Mouse (Mus musculus): ENCODE measurements around the gene Rnf224.
A peak's percentile ranks its signal among the peaks of the same experiment; 100 is the strongest.

DNA sequence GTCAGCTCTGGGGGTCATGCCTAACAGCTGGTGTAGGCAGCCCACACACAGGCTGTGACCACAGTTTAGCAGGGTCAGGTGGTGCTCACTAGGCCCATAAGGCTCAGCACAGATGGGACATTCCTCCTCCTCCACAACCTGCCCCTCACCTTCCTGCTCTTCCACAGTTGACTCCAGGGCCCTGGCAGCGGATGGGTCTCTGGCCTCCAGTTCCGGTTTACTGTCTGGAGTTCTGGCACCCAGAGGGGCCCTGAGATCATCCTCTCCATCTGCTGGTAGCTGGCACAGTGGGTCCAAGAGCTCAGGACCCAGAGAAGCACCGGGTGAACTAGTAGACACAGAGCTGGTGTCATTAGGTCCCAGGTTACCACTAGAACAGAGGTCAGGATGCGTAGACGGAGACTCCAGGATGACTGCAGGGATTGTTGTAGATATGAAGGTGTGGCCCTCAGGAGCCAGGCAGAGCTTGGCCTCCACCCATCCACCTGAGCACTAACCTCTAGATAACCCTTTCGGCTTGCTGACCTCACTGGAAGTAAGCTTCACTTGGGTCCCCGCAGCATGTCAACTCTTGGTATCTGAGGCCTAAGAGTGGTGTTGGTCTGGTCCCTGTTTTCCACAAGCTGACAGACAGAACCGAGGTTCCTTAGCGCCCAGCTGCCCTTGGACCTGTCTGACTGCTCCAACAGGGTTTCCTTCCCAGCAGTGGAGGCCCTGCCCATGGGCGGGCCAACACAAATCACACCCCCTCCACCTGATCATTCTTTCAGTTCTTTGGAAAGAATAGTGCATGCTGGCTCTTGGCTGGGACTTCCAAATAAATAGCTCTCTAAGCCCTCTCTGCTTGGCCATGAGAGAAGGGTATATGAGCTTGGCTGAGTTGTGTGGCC lies 9.8 kb upstream of the Rnf224 start, which contains the start of gene AL732309.1:
- TF ChIP-seq CTCF (IDR thresholded peaks at IDR 0.05; ENCODE audit: low read depth) = no peak
- peak; percentile 63 for TF ChIP-seq EP300 (optimal IDR thresholded peaks at IDR 0.05)

Data from stomach, postnatal 0 days (tissue).